Mouse (Mus musculus) heart, postnatal 4 days (tissue): Measurements from ENCODE around the gene Sae1. TPM values are rescaled to one million over a fixed set of nuclear protein-coding genes. Genes with fewer than 3 reads are reported as not detected.

Source experiments
- DNase-seq: peaks from one replicate; pipeline ENCODE4 v3.0.0; 2021
- total RNA-seq, 2 experiments: library from RNA; stranded (reverse); gene quantifications; 2 replicates each; pipeline ENCODE4 v1.2.3; 2021

The Sae1 gene
- total RNA-seq, 2 experiments from 2014 or later, result 105 to 110 TPM

DNA sequence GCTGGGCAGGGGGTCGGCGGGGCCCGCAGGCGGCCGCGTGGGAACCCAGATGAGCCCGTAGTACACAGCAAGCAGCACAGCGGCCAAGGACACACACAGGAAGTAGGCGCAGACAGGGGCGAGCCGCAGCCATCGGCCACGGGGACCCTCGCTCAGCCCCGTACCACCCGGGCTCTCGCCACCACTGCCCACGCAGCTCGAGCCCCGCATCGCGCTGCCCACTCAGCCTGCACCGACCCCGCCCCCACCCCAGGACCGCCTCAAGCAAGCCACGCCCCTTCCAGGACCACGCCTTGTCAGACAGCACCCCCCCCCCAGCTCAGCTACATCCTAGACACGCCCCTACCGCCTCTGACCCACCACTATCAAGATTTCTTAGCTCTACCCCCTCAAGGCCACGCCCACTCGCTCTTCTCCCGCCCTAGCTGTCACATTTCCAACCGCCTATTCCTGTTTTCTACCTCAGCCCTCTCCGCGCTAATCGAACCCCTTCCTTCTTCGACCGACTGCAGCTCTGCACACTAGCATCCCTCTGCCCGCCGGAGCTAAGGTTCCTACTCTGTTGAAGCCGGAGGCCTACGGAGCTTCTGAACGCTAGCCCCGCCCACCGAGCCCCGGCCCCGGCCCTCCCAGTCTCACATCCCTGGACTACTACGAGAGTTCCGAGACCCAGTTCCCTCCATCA is 114.4 kb downstream of the Sae1 start, which contains the start of gene Inafm1:
Inafm1 (minus strand) TSS at position 537 of the 685 bp plus-strand sequence.
- DNase-seq, result peak; percentile 87

DNA sequence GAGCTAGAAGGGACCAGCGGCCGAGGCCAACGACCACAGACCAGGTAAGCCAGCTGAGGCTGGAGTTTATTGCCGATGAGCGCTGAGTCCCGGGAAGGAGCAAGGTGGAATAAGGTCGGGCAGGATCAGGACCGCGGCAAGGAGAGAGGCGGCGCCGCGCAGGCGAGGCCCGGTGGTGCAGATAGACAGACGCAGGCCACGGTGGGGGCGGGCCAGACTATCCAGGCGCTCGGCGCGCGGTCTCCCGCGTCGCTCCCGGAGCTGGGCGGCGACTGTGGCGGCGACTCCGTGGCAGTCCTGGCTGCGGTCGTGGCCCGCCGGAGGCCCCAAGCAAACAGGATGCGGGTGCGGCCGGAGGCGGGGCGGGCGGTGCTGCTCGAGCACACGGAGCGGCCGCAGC is 114.9 kb downstream of the Sae1 start:
- peak; percentile 75 for DNase-seq

DNA sequence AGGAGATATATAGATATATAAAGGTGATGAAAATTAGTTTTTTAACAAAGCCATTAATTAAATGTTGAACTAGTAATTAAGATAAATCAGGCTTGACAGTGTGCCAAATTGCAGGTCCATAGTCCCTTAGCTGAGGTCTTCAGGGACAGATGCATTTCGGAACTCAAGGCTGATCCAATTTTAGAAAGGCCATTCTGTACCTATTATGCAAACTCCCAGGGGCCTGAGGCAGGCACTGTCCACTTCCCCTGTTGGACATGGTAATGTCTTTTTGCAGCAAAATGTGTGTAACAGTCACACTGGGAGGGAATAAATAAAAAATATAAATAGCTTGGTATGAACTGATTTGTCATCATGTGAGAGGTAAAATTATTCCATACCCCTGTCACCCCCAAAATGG is 116.5 kb downstream of the Sae1 start:
- no peak for DNase-seq

Other genes starting within 250 kb of the Sae1 start
- gene Meis3, start 212.7 kb downstream of the Sae1 start, total RNA-seq, result 1 to 10 TPM; 8.6 to 9.4 TPM
- 10 to 100 TPM in 1 of 2 experiments, 1 to 10 TPM in 1; 9.5 to 11.0 TPM for gene Dhx34, start 165.8 kb downstream of the Sae1 start, total RNA-seq
- gene C5ar2, start 143.7 kb downstream of the Sae1 start, total RNA-seq, result under 1 TPM; 0.45 to 0.50 TPM
- 1 to 10 TPM; 1.8 to 1.9 TPM for gene C5ar1, start 128.3 kb downstream of the Sae1 start, total RNA-seq
- gene Inafm1, start 114.2 kb downstream of the Sae1 start, total RNA-seq, result 10 to 100 TPM; 12.5 to 13.6 TPM
- 10 to 100 TPM; 39.4 to 43.1 TPM for gene Ccdc9, start 101.0 kb downstream of the Sae1 start, total RNA-seq
- gene Bbc3, start 79.4 kb downstream of the Sae1 start, total RNA-seq, result 1 to 10 TPM; 7.0 to 9.0 TPM
- gene Zc3h4, start 13.1 kb upstream of the Sae1 start, total RNA-seq, result 10 to 100 TPM; 36.8 to 39.3 TPM
- gene Tmem160, start 65.0 kb upstream of the Sae1 start, total RNA-seq, result 10 to 100 TPM; 70.3 to 77.9 TPM
- not detected for gene Npas1, start 89.9 kb upstream of the Sae1 start, total RNA-seq
- 10 to 100 TPM; 71.9 to 74.5 TPM for gene Arhgap35, start 227.2 kb upstream of the Sae1 start, total RNA-seq